Mouse (Mus musculus): ENCODE measurements around the gene Lrrc74b. TPM values are rescaled to one million over a fixed set of nuclear protein-coding genes. Genes with fewer than 3 reads are reported as not detected.

Lrrc74b gene
- polyA plus RNA-seq (2012; rRNA removed): 0.36 and 0.89 TPM in 2 replicates

GRCm38 (mm10) chr16:17561128-17561750 is at the start of gene Lrrc74b:
TSS of gene Lrrc74b (minus strand) at chr16:17561247.
- TF ChIP-seq POLR2A (IDR thresholded peaks at IDR 0.05; ENCODE audit: borderline replicate concordance, insufficient read depth, low read length): no peak
- no peak for TF ChIP-seq CTCF (IDR thresholded peaks at IDR 0.05; ENCODE audit: borderline replicate concordance, insufficient read depth, low read depth, low read length)
- DNase-seq: peak in 1 of 2 experiments; percentile 40
- WGBS: 3% methylated on average over 22 of the region's 22 CpGs
- H3K27ac ChIP-seq (ENCODE audit: insufficient read depth, low read length): no peak within 1 kb of the TSS
- no peaks in the 10 kb centered on the region; the same call in 1 of the 2 replicates for H3K4me1 ChIP-seq (ENCODE audit: control insufficient read depth, insufficient read depth, low read length)
- no peaks in the 10 kb centered on the region for H3K27me3 ChIP-seq (ENCODE audit: control insufficient read depth, insufficient read depth, low read length)
- H3K4me3 ChIP-seq (replicated peaks; ENCODE audit: insufficient read depth, low read depth, low read length): no peak within 1 kb of the TSS

DNA sequence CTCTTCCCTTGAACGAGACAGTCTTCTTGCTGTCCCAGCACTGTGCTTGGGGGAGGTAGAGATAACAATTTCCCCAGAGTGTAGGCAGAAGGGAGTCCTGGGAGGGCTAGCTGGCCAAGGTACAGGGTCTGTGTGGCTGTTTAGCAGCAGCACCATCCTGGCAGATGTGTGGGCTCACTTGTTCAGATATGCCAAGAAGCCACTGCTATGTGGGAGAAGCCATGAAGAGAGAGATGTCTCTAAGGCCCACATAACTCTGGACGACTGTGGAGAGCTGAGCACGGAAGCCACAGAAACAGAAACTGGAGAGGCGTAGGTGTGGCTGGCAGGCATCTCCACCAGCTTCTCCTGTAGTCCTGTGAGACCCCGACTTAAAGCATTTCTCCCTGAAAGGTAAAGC is 44.6 kb upstream of the Lrrc74b start:
- DNase-seq: no peak
- WGBS: 63% methylated on average over 5 of the region's 5 CpGs

DNA sequence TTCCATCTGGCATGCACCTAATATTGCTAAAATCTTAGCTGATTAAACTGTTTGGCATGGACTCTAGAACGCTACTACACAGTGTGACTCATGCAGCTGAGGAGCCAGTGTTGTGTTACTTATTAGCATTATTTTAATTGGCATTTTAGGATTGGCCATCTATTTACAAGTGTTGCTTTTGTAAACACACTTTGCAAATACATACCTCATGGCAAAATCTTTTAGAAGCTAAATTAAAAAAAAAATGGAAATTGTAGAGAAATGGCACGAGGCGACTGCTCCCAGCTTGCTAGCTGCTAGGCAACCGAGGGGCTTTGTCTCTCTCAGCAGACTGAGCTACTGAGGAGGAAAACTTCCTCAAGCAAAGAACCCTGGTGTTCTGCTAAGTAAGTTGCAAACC is 43.9 kb upstream of the Lrrc74b start:
- Histone ChIP-seq H3K4me3 (replicated peaks; ENCODE audit: insufficient read depth, low read depth, low read length) (no peak overlapping the region), H3K27ac (ENCODE audit: insufficient read depth, low read length) (no peak overlapping the region), H3K27me3 (ENCODE audit: control insufficient read depth, insufficient read depth, low read length) (no peaks in the 10 kb centered on the region; the same call in 1 of the 2 replicates), H3K4me1 (ENCODE audit: control insufficient read depth, insufficient read depth, low read length) (no peaks in the 10 kb centered on the region)
- 10% methylated on average over 4 of the region's 4 CpGs for WGBS
- DNase-seq: no peak
- TF ChIP-seq POLR2A (IDR thresholded peaks at IDR 0.05; ENCODE audit: borderline replicate concordance, insufficient read depth, low read length): no peak
- TF ChIP-seq CTCF (IDR thresholded peaks at IDR 0.05; ENCODE audit: borderline replicate concordance, insufficient read depth, low read depth, low read length): no peak

More for the DNA sequence above, 44.6 kb upstream of the Lrrc74b start:
- TF ChIP-seq POLR2A (IDR thresholded peaks at IDR 0.05; ENCODE audit: borderline replicate concordance, insufficient read depth, low read length) (no peak), CTCF (IDR thresholded peaks at IDR 0.05; ENCODE audit: borderline replicate concordance, insufficient read depth, low read depth, low read length) (no peak)
- Histone ChIP-seq H3K27ac (ENCODE audit: insufficient read depth, low read length) (no peak overlapping the region), H3K4me1 (ENCODE audit: control insufficient read depth, insufficient read depth, low read length) (no peaks in the 10 kb centered on the region), H3K27me3 (ENCODE audit: control insufficient read depth, insufficient read depth, low read length) (no peaks in the 10 kb centered on the region; the same call in 1 of the 2 replicates), H3K4me3 (replicated peaks; ENCODE audit: insufficient read depth, low read depth, low read length) (no peak overlapping the region)

GRCm38 (mm10) chr16:17600944-17601562 is 40.0 kb upstream of the Lrrc74b start:
- Histone ChIP-seq H3K27me3 (ENCODE audit: control insufficient read depth, insufficient read depth, low read length) (no peaks in the 10 kb centered on the region; the same call in 1 of the 2 replicates), H3K27ac (ENCODE audit: insufficient read depth, low read length) (no peak overlapping the region), H3K4me3 (replicated peaks; ENCODE audit: insufficient read depth, low read depth, low read length) (no peak overlapping the region), H3K4me1 (ENCODE audit: control insufficient read depth, insufficient read depth, low read length) (no peaks in the 10 kb centered on the region)
- TF ChIP-seq CTCF (IDR thresholded peaks at IDR 0.05; ENCODE audit: borderline replicate concordance, insufficient read depth, low read depth, low read length) (no peak), POLR2A (IDR thresholded peaks at IDR 0.05; ENCODE audit: borderline replicate concordance, insufficient read depth, low read length) (no peak)
- no peak for DNase-seq
- 43% methylated on average over 3 of the region's 3 CpGs for WGBS

- 27% methylated on average over 2 of the region's 2 CpGs for WGBS
- H3K27me3 ChIP-seq (ENCODE audit: control insufficient read depth, insufficient read depth, low read length): no peaks in the 10 kb centered on the region
- no peak overlapping the region for H3K4me3 ChIP-seq (replicated peaks; ENCODE audit: insufficient read depth, low read depth, low read length)
- no peak for DNase-seq
- H3K4me1 ChIP-seq (ENCODE audit: control insufficient read depth, insufficient read depth, low read length): no peaks in the 10 kb centered on the region
- no peak overlapping the region for H3K27ac ChIP-seq (ENCODE audit: insufficient read depth, low read length)
- TF ChIP-seq POLR2A (IDR thresholded peaks at IDR 0.05; ENCODE audit: borderline replicate concordance, insufficient read depth, low read length): no peak
- no peak for TF ChIP-seq CTCF (IDR thresholded peaks at IDR 0.05; ENCODE audit: borderline replicate concordance, insufficient read depth, low read depth, low read length)
These were observed 29.7 kb upstream of the Lrrc74b start for GRCm38 (mm10) chr16:17590731-17591130.

GRCm38 (mm10) chr16:17584555-17584954 is 23.5 kb upstream of the Lrrc74b start:
- no peak for DNase-seq
- no peak for TF ChIP-seq POLR2A (IDR thresholded peaks at IDR 0.05; ENCODE audit: borderline replicate concordance, insufficient read depth, low read length)
- no peak for TF ChIP-seq CTCF (IDR thresholded peaks at IDR 0.05; ENCODE audit: borderline replicate concordance, insufficient read depth, low read depth, low read length)
- Histone ChIP-seq H3K4me1 (ENCODE audit: control insufficient read depth, insufficient read depth, low read length) (no peaks in the 10 kb centered on the region), H3K27ac (ENCODE audit: insufficient read depth, low read length) (no peak overlapping the region), H3K4me3 (replicated peaks; ENCODE audit: insufficient read depth, low read depth, low read length) (no peak overlapping the region), H3K27me3 (ENCODE audit: control insufficient read depth, insufficient read depth, low read length) (no peaks in the 10 kb centered on the region)
- 79% methylated on average over 7 of the region's 7 CpGs for WGBS

- 20% methylated on average over 8 of the region's 8 CpGs for WGBS
These were observed 22.0 kb upstream of the Lrrc74b start, which contains the start of gene Slc7a4 for GRCm38 (mm10) chr16:17583064-17583463. TSS of gene Slc7a4 (minus strand) at chr16:17583214.

DNA sequence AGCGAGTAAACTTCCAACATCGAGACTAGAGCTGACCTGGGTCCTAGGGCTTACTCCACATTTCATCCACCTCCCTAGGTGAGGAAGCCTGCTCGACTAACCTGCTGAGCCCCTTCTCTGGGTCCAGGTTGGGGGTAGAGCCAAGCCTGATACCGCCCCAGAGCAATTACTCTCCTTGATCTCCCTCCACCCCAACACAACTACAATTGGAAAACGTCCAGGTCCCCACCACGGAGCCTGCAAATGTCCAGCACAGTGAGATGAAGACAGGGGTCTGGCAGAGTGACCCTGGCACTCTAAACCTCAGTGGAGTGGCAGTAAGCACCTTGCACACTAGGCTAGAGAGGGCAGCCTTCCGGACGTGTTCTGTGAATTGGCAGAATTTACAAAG is 15.8 kb upstream of the Lrrc74b start:
- Histone ChIP-seq H3K4me3 (replicated peaks; ENCODE audit: insufficient read depth, low read depth, low read length) (peak overlapping the region; percentile 80), H3K4me1 (ENCODE audit: control insufficient read depth, insufficient read depth, low read length) (peaks cover 12% of the 10 kb centered on the region; the same call in 1 of the 2 replicates), H3K27me3 (ENCODE audit: control insufficient read depth, insufficient read depth, low read length) (no peaks in the 10 kb centered on the region), H3K27ac (ENCODE audit: insufficient read depth, low read length) (peak overlapping the region; percentile 75; the same call in 1 of the 2 replicates)
- DNase-seq: no peak
- WGBS: 6% methylated on average over 8 of the region's 8 CpGs
- TF ChIP-seq POLR2A (IDR thresholded peaks at IDR 0.05; ENCODE audit: borderline replicate concordance, insufficient read depth, low read length): no peak
- no peak for TF ChIP-seq CTCF (IDR thresholded peaks at IDR 0.05; ENCODE audit: borderline replicate concordance, insufficient read depth, low read depth, low read length)

More at GRCm38 (mm10) chr16:17583064-17583463, 22.0 kb upstream of the Lrrc74b start, which contains the start of gene Slc7a4:
- Histone ChIP-seq H3K27me3 (ENCODE audit: control insufficient read depth, insufficient read depth, low read length) (no peaks in the 10 kb centered on the region), H3K4me1 (ENCODE audit: control insufficient read depth, insufficient read depth, low read length) (no peaks in the 10 kb centered on the region), H3K27ac (ENCODE audit: insufficient read depth, low read length) (no peak within 1 kb of the TSS), H3K4me3 (replicated peaks; ENCODE audit: insufficient read depth, low read depth, low read length) (no peak within 1 kb of the TSS)
- TF ChIP-seq CTCF (IDR thresholded peaks at IDR 0.05; ENCODE audit: borderline replicate concordance, insufficient read depth, low read depth, low read length): peak; percentile 51
- TF ChIP-seq POLR2A (IDR thresholded peaks at IDR 0.05; ENCODE audit: borderline replicate concordance, insufficient read depth, low read length): no peak
- DNase-seq: no peak

Data from cerebellum, adult 2 months (tissue).